Mouse (Mus musculus): ENCODE measurements at regions not wholly inside any gene's neighbourhood (a gene's known extent, or its start where the extent isn't known, plus 50 kb on each side); places are given as distances from the start of the nearest gene placed in this dataset.
A peak's percentile ranks its signal among the peaks of the same experiment; 100 is the strongest.

DNA sequence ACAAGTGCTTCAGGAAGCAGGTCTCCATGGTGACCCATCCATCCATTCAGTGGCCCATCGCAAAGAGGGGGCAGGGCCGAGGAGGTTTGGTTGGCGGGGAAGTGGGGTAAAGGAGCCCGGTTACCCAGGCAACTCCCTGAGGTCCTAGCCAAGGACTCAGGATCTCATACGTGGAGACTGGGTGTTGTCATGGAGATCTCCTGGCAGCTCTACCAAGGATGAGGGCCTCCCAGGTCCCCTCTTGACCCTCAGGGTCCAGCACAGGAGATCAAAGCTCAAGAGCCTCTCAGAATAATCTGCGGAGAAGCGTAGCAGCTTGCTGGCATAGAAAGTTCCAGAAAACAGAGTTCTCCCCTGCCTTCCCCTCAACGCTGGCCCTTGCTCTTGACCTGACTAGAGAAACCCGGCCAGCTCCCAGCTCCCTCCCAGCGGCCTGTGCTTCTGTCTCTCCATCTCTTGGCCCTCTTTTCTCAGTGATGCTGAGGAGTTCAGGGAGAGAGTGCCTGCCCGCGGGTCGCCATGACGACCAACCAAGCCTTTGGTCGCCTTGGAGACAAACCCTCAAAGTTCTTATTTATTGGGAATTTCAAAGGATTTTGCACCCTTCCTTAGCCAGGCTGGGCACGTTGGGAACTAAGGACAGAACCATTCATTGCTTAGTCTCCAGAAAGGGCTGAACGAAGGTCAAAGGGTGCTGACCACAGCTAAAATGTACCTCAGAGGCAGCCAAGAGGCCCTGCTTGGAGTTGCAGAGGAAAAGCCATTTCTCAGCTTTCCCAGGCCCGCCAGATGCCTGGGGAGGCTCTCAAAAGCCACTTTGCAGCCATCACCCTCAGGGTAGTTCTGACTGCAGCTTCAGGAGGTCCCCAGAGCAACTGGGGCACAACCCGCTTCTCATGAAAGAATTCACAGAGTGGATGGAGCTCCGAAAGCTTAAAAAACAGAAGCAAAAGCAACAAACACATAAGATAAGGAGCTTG is 60.0 kb downstream of the Ubiad1 start:
- no peak for DNase-seq (ENCODE audit: low spot score)

DNA sequence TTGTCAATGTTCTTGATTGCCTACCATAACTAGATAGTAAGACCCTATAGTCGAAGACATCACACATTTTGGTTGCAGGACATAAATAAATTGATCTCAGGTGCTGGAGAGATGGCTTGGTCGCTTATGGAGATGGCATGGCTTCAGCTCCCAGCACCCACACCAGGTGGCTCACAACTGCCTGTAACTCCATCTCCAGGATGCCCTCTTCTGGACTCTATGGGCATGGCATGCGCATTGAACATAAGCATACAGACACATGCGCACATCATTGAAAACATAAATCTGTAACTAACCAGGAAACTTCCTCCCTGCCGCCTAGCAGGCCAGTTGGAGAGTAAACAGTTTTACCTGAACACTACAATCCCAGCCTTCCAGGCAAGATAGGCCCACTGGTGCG is 64.0 kb downstream of the Ubiad1 start:
- DNase-seq (ENCODE audit: low spot score) = no peak

- DNase-seq (ENCODE audit: low spot score) = no peak
Measured at GRCm38 (mm10) chr4:148378491-148378890, 66.1 kb downstream of the Ubiad1 start.

DNA sequence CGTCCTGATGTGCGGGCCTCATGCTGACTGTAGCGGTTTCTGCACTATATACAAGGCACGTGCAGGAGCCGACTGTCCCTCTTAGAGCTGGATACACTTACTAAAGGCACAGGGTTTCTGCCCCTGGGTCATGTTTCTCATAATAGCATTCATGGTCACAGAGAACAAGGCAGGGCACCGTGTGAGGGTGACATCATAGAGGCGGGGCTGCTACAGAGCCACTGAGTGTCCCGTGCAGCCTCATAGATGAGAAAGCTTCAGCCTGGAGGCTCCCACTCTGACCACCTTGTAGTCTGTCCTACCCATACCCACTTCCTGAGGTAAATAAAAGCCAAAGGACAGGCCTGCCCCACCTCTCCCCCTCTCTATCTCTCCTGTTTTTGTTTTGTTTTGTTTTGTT is 67.2 kb downstream of the Ubiad1 start:
- DNase-seq (ENCODE audit: low spot score) = peak; percentile 65

GRCm38 (mm10) chr4:148376439-148376838 is 68.1 kb downstream of the Ubiad1 start:
- peak; percentile 25 for DNase-seq (ENCODE audit: low spot score)

DNA sequence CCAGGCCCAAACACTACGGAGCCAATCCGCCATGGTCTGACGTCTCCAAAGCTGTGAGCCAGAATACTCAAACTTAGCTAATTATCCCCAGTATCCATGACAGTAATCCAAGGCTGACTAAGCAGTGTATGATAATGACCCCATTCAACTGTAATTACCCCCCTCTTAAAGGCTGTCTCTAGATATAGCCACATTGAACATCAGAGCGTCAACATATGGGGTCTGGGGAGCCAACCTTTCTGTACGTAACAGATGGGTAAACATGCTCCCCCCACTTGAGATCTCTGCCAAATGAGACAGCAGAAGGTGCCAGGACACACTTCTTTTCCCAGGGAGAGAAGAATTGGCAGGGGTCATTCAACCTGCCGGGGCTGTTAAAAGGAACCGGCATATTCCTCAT is 73.1 kb downstream of the Ubiad1 start:
- DNase-seq (ENCODE audit: low spot score) = no peak

DNA sequence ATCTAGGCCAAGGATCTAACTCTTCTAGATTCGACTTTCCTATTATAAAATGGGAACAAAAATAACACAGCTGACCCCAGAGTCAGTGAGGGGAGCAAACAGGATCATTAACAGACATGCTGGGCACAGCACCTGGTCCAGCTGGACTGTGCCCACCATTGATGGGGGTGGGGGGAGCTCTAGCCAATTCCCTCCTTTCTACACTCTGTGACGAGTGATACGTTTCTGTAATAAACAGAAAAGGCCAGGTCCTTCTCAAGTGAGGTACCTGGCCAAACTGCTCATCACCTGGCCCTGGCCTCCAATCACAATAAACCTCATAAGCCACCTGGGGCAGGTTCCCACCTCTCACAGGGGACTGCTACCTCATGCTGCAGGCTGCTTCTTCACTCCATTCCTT is 76.9 kb downstream of the Ubiad1 start:
- no peak for DNase-seq (ENCODE audit: low spot score)

- no peak for DNase-seq (ENCODE audit: low spot score)
Measured at GRCm38 (mm10) chr4:148365804-148366203, 78.0 kb upstream of the Disp3 start.

DNA sequence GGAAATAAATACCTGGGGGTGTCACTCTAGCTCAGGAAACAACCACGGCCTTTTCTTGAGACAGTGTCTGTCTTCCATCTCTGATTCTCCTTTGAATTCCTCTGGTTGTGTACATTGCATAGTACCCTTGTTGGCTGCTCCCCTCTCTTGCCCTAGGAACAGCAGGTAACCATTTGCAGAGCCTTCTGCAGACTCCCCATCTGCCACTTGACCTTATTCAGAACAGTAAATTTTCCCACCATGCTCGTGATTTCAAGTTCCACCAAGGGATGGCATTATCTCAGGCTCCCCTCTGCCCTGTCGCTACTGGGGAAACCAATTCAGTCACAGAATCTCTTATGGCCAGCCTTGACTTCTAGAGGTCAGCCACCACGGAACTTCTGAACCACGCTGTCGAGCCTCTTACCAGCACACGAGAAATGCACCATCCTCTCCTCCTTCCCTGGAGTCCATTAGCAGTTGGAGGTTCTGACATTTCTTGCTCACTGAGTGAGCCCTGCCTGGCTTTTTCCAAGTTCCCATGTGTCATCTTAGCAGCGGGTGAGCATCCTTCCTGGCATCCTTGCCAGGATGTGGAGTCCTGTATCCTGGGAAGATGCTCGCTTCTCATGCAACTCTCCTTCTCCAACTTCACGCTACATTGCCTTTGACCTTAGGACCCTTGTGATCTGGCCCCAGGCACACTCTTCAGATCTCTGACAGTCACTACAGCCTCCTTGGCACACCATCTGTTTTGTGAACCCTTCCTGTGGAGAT is 75.8 kb upstream of the Disp3 start:
- DNase-seq (ENCODE audit: low spot score) = no peak

- no peak for DNase-seq (ENCODE audit: low spot score)
Measured at GRCm38 (mm10) chr4:148360931-148361330, 73.2 kb upstream of the Disp3 start.

DNA sequence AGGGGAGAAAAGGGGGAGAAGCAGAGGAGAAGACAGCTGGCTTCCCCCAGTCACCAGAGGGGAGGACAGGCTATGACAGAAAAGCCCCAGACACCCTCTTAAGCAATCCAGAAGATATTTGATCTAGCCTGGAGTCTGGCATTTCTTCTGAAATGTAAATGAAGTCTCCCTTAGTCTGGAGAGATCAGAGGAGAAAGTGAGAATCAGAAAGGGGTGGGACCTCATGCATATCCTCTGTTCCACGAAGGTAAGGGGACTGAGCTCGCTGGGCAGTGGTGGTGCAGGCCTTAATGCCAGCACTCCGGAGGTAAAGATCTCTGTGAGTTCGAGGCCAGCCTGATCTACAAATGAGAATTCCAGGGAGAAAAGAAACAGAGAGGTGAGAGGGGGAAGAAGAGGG is 70.6 kb upstream of the Disp3 start:
- DNase-seq (ENCODE audit: low spot score) = no peak

GRCm38 (mm10) chr4:148357221-148357621 is 69.5 kb upstream of the Disp3 start:
- DNase-seq (ENCODE audit: low spot score) = no peak

DNA sequence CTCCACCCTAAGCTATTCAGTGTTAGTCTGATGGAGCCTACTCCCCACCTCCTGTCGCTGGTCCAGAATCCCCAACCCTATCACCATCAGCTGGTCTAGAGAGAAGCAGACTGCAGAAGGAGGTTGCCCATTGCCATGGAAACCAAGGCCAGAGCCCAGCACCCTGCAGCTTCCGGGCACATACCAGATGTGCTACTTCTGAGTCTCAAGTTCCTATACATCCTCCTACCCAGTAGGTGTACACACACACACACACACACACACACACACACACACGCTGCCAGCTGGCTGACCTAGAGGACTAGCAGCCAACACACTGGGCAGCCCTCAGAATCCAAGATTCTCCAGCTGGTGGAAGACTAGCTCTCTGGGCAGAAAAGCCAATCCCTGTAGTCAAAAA is 68.9 kb upstream of the Disp3 start:
- no peak for DNase-seq (ENCODE audit: low spot score)

DNA sequence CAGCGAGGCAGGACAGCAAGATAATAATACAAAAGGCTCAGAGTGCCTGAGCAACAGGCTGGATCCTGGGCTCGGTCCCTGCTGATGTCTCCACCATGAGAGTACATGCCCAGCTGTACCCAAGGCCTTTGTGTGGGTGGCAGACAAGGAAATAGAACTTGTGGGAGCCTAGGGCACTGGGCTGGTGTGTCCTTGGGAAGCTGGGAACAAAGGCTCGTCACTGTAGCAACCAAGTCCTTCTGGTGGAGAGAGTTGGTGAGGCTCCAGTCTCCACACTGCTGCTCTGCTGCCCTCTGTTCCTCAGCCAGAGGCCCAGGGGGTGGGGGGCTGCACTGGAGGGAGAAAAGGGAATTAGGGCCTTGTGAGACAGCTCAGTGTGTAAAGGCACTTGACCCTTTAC is 66.2 kb upstream of the Disp3 start:
- no peak for DNase-seq (ENCODE audit: low spot score)

- DNase-seq (ENCODE audit: low spot score) = no peak
Measured at GRCm38 (mm10) chr4:148352690-148353089, 64.9 kb upstream of the Disp3 start.

DNA sequence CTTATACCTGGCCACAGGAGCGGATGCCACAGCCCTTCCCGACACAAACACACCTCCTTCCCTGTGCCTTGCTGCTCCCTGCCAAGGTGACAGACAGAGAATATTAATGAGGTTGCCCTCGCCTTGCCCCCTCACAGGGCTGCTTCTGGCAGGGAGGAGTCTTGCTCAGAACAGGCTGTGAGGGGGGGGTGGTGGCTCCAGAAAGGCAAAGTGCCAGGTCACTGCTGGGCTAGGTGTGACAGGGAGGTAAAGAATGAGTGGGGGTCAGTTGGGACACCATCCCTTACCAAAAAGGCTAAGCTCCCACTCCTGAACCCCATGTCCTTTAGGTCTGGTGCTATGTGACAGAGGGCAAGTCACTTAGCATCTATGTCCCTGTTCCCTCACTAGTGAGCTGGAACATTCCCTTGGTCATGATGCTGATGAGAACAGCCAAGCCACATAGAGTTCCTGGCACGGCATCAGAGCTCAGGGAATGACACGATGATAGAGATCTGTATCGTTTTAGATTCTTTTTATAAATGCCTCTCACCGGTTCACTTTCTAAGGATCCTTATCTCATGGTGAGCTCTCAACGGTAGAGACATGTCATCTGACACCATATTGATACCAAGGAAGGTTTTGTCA is 53.9 kb upstream of the Disp3 start:
- DNase-seq (ENCODE audit: low spot score) = no peak

- DNase-seq (ENCODE audit: low spot score) = no peak
Measured at GRCm38 (mm10) chr4:148340342-148340741, 52.6 kb upstream of the Disp3 start.

DNA sequence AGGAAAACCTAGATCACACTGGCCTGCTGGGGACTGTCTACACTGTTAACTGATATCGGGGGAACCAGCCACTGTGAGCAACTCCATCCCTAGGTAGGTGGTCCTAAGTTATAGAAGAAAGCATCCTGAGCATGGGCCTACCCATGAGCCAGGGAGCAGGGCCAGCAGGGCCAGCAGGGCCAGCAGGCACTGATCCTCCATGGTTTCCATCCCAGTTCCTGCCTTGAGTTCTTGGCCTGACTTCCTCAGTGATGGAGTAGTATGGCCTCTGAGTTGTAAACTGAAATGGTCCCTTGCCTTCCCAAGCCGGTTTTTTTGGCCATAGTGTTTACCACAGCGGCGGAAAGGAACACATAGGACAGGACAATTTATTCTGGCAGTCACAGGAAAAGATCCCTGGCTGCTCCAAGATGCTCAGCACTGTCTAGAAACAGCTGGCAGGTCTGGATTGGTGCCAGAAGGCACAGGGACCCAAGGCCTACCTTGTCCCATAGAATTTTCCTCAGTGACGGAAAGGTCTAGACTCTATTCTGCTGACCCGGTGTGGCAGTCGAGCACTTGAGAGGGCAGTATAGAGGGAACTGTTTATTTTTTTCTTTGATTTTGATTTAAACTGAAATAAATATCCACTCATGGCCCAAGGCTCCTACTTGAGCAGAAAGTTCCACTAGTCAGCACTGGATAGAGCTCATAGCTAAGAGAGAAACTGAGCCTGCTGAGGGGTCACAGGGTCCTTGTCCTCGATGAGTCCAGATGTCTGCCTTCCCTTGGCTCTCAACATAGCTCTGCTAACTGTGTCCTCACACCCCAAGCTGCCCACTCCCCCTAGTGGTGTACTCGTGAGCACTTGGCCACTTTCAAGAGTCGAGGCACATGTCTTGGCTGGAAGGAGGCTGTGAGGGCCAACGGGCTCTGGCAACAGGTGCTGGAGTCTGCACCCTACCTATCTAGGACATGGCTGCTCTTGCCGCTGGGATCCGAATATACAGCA is 50.4 kb upstream of the Disp3 start:
- peak; percentile 66 for DNase-seq (ENCODE audit: low spot score)
